Mouse (Mus musculus): ENCODE data around the gene Vezf1.

- TF ChIP-seq GATA1 (IDR thresholded peaks at IDR 0.05; ENCODE audit: low read length) (no peak), TAL1 (IDR thresholded peaks at IDR 0.05; ENCODE audit: low read length) (no peak)
Observed at GRCm38 (mm10) chr11:88055777-88056176, 12.3 kb upstream of the Vezf1 start.
